Comparison of ENCODE assay signal across 9 mouse cellular contexts in the genomic region with DNA sequence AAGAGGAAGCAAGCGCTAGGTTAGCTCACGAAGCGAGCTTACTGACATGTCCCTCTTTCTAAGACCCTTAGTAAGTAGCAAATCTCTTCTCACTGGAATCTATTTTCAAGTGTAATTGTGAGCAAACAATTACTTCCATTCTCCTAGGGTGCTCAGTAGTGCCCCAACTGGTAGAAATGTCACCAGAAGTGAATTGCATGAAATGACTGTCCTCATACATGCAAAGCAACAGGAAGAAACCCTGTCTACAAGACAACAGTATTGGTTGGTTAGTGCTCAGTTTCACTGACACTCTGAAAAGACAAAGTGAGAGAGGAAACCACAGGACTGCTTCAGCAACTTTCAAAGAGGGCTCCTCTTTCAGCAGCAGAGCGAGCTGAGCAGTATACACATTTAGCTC.
A peak's percentile ranks its signal among the peaks of the same experiment; 100 is the strongest.
DNase-seq lines count a peak whose midpoint lies in the region.
"Had no signal": no experiment of that assay in that cellular context is flagged by ENCODE, and none has a peak within 500 bp of the region (broad histone marks: within the 10 kb centered on the region; RNA-seq: fewer than 3 reads in every experiment).

No protein-coding gene starts in this region.

- DNase-seq in heart, postnatal 4 days, result peak; percentile 24
- DNase-seq in heart, adult 9 months (ENCODE audit: low spot score in 2 of 2), result no peak
- peak; percentile 66 for DNase-seq in CD4-positive helper T cell, adult 2 months (ENCODE audit: low read depth, low spot score)
- peak; percentile 21 for DNase-seq in adipocyte (ENCODE audit: low spot score)
- peak; percentile 76 for DNase-seq in naive thymus-derived CD4-positive, alpha-beta T cell, adult 2 months (ENCODE audit: low read depth)
- no peak for DNase-seq in adrenal gland, postnatal 25 days
- DNase-seq in adrenal gland, postnatal 10 days, result no peak
- no peak for DNase-seq in kidney, postnatal 10 days
- DNase-seq: kidney, adult 2 months had no signal

Comparison
In these comparisons a context has a peak if more than half of its experiments do, and no peak if none do; other contexts are left out.
1. DNase-seq: peak in heart, postnatal 4 days (single experiment), CD4-positive helper T cell, adult 2 months (single experiment), adipocyte (single experiment) and naive thymus-derived CD4-positive, alpha-beta T cell, adult 2 months (single experiment); none in heart, adult 9 months (0 of 2), adrenal gland, postnatal 25 days (single experiment), adrenal gland, postnatal 10 days (single experiment) and kidney, postnatal 10 days (single experiment).